Mouse (Mus musculus) kidney, postnatal 25 days (tissue): Measurements from ENCODE around the gene Cd72.

ENCODE experiments used
- DNase-seq, 2 experiments: peaks; one replicate each; pipeline ENCODE4 v3.0.0; 2021; ENCODE audit warnings: mixed read lengths in 2 of 2

Gene Cd72

GRCm38 (mm10) chr4:43399391-43400131, 54.9 kb downstream of the Cd72 start:
- peak; percentile 40 to 63 for DNase-seq

DNA sequence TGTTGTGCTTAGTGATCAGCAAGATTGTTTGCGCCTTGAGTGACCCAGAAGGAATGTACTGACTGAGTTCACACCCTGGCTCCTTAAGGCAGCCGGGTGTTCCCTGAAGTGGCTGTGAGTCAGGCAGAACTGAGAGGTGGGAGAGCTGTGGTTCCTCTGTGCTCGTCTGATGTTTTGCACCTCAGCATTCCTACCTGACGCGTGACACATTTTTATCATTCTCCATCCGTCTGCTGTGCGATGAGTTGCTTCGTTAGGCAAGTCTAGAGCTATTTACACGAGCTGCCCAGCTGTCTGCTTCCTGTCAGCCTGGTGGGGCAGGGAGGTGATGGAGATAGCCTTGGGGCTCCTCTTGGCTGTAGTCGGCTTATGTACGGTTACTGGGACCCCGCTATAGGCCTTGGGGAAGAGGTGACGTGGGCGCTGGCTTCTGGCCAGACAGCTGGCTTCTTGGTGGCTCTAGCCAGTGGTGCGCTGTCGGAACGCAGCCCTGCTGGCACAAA, 55.5 kb downstream of the Cd72 start:
- peak; percentile 63 to 69 for DNase-seq

- peak in 1 of 2 experiments; percentile 24 for DNase-seq
Measured at GRCm38 (mm10) chr4:43398014-43398413, 56.4 kb downstream of the Cd72 start.
